Mouse (Mus musculus) kidney, postnatal 36 days (tissue): Measurements from ENCODE around the gene Oaf.

Experiments
- DNase-seq, 2 experiments: peaks; one replicate each; pipeline ENCODE4 v3.0.0; 2021 to 2022; ENCODE audit warnings: mixed read lengths in 2 of 2

Gene Oaf

DNA sequence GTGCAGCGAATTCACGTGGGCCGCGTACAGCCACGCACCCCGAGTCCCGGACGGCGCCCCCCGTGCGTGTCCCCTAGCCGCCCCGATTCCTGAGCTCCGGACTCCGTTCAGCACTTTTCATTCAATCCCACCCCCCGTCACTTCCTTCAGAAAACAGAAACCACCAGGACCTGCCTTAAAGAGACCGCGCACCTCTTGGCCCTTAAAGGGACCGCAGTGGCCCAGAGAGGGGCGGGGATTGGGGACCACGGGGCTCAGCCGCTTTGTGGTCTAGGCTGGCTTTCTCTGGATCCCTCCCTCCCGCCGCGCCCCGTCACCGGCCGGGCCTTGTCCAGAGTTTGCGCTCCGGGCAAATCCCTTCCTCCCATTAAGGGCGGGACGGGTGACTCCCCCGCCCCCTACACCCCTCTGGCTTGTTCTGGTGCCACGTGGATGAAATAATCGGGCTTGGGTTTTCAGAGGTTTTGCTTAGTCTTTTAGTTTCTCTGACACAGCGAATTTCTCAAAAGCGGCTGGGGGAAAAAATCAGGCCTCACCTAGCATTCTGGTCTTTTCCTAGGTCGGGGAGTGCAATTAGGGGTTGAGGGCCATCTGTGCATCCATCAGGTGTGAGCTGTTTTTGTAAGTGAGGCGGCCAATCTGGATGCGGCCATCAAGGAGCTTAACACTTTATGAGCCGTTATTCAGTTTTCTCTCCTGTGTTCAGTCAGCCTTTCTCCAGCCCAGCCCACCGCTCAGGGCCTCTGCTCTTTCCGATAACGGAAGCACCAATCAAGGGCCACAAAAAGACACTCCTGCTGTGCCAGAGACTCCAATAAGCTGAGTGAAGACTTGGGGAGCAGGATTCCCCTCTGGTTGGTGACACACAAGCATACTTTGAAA lies at the start of gene Oaf:
Gene Oaf, minus strand, starts transcription at position 200 of the 882 bp plus-strand sequence.
- DNase-seq = peak; percentile 91 to 94

DNA sequence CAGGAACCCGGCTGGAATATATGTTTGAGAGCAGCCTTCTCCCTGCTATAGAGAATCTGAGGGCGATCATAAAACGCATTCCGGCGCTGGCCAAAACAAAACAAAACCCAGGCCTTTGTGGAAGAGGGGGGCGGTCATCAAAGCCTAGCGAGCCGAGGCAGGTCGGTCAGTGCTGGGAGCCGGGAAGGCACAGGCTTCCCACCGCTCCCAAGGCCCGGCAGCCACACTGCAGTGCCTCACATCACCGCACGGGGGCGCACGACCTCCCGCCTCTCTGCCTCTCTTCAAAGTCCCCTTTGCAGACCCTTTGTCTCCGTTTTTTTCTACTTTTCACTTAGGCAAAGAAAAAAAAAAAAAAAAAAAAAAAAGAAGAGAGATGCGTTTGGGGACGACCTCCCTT lies 47.2 kb upstream of the Oaf start:
- DNase-seq = peak; percentile 46 to 78

DNA sequence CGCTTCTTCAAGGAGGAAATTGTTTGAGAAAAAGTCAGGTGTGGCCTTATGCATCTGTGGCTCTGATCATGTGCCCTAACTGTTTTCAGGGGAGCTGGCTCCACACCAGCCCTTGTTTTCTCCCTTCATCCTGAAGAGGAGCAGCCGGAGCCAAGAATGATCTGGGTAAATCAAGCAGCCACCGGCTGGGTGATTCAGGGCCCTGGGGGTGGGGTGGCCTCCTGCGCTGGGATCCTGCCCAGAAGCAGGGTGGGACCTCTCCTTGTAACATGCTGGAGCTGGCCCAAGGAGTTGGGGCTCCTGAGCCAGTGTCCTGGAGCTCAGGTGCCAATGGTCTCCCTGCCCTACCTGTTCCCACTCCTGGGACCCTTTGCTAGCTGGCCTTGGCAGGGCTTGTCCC lies 45.6 kb upstream of the Oaf start:
- no peak for DNase-seq

DNA sequence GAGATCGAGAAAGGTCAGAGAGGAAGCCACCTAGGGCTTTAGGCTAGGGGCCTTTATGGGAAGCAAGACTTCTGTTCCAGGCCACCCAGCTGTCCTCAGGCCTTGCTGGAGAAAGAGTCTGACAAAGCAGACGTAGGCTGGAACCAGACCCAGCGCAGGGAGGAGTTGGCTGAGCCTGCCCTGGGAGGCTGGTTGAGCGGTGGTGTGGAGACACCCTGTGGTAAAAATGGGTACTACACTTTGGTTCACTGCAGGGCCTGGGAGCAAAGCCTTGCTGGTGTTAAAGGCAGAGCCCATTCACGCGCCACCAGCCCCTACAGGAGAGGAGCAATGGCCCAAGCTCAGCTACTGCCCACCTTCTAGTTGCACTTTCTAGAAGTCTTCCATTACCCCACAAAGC lies 44.6 kb upstream of the Oaf start:
- peak; percentile 77 to 87 for DNase-seq

DNA sequence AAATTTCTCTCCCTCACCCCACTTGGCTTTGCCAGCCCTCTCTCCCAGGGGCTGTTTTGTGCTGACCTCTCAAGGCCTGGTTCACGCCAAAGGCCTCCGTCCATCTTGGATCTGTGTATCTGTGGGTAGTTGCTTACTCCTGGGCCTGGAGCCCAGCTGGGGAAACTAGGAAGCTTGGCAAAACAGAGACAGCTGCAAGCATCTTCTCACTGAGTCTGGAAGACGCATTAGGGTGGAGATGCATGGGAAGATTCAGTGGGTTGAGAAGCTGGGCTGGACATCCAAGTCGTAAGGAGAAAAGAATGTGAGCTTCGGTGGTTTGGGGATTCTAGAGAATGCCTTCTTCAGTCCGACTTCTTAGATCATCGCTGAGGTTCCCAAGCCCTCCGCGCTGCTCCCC lies 34.0 kb upstream of the Oaf start:
- no peak for DNase-seq

DNA sequence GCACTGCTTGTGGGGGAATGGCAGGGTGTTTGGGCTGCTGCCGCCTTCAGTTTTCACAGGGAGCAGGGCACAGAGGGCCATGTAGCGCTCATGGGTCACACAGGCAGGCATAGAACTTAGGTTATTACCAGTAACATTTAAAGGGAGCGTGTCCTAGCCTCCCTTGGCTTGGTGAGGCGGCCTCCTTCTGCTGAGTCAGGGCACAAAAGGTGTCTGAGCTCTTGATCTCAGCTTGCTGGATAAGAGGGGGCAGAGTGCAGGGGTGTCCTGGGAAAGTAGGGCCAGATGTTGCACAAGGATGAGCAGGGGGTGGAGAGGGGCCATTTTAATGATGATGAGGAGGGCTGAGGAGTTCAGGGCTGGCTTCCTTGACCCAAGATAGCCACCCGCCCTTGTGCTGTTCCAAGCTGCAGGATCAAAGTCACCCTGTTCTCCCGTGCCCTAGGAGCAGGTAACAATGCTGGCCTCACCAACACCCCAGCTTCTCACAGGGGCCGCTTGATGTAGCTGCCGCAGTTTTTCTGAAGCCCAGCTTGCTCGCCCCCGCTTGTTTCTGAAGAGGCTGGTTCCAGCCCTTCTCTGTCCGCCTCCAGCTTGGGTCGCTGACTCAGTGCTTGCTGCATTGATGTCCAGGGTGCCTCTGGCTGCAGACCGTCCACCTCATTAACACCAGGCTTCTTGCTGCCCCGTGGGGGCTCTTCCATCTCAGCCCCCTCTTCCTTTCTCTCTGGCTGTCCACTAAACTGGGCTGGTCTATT lies 32.2 kb upstream of the Oaf start:
- peak; percentile 38 to 54 for DNase-seq

DNA sequence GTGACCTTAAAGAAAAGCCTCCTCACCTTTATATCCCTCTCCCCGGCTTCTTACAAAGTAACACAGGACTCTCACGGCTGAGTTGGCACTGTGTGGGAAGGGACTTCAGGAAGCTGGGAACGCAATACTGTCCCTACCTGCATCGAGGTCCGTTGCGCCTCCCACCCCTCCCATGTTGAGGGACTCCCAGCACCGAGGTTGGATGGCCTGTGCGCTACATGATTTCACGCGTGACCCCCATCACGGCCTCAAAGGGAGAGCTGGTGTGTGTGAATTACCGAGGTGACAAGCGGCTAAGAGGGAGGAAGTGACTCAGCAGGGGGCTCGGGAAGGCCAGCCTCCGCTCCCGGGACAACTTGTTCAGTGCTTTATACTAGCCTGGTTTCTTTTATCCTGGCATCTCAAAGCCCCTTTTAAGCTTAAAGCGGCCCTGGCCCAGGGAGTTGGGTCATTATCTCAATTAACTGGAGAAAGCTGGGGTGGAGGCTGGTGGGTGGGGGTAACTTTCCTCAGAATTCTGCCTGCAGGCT lies 31.1 kb upstream of the Oaf start:
- DNase-seq = peak; percentile 37 to 44

DNA sequence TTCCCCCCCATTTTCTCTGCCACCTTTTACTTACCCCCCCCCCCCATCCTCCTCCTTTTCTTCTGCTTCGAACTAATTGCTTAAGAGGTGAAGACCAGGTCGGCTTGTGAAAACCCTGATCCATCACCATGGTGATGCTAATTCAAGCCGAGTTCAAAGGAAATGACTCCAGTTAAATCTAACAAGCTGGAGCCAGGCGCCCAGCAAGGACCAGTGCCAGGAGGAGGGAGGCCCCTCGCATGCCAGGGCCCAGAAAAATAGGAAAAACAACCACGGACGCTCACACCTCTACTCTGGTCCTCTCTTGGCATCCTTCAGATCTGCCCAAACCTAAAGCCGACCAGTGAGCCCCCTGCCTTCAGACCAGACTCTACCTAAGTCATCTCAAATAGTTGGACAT lies 29.5 kb upstream of the Oaf start:
- DNase-seq = no peak

DNA sequence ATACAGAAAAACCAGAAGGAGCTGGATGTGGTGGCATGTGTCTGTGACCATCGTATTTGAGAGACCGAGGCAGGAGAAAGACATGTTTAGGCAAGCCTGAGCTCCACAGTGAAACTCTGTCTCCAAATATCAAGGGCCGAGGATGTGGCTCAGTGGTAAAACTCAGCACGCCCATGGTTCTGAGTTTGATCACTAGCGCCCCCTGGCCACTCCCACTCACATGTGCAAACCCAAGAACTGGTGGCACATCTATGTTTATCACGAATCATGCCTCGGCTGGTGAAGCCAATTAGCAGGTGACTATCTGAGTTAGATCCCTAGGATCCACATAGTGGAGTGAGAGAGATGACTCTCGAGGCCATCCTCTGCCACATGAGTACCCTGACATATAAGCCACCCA lies 27.6 kb upstream of the Oaf start:
- peak; percentile 45 to 85 for DNase-seq

DNA sequence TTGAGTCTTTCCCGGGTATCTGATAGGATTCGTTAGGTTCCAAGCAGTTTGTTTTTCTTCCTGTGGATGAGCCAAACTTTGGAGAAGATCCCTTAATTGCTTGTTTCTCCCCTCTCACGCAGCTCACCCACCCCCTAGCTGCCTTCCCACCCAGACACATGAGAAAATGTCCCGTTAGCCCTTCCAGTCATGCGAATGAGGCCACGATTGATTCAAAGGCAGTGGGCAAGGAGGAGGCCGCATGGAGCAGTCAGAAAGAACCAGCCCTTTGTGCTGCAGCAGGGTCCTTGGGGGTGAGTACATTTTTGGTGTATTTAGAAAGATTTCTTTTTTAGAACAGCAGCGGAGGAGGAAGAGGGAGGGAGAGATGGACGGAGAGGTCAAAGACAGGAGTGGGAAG lies 25.5 kb upstream of the Oaf start:
- no peak for DNase-seq

DNA sequence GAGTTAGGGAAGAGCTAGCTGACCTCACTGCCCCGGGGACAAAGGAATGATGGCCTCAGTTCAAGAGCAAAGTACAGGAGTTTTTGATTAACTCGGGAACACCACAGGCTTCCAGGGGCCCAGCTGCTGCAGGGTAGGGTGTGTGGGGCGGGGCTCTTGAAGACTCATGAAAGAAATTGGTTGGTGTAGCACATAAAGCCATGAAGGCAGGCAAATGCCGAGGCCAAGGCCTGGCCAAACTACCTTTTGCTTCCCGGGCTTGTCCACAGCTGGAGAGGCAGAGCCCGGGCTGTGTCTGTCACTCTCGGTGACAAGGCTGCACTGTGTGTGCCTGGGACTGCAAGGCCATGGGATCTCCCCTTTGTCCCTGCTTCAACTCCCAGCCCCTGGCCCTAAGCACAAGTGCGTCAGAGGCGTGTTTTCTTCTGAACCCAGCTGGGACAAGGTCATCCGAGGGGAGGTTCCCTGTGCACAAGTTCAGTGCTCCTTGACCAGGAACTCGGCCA lies 24.3 kb upstream of the Oaf start:
- peak; percentile 84 to 93 for DNase-seq

DNA sequence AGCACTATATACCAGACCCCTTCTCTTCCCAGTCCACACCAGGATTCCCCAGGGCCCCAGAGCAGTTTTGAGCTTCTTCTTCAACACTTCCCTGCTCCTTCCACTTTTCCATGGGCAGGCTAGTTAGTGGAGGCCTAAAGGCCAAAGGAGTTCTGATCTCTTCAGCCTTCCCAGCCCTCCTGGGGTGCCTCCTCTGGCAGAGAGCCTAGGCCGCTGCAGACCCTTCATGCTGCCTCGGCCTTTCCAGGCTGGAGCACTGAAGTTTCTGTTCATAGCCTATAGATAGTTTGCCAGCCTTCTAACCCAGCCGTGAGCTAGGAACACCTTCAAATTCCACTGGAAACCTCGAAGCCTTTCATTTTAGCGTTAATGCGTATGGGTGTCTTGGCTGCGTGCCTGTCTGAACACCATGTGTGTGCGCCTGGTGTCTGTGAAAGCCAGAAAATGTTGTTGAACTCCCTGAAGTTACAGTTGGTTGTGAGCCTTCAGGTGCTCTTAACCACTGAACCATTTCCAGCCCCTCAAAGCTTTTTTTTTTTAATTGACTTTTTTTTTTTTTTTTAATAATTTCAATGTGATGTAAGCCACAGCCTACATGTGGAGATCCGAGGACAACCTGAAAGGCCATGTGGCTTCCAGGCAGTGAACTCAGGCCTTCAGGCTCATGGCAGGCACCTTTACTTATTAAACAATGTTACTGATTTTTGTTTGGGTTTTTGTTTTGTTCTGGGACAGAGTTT lies 23.3 kb upstream of the Oaf start:
- peak; percentile 74 to 79 for DNase-seq

DNA sequence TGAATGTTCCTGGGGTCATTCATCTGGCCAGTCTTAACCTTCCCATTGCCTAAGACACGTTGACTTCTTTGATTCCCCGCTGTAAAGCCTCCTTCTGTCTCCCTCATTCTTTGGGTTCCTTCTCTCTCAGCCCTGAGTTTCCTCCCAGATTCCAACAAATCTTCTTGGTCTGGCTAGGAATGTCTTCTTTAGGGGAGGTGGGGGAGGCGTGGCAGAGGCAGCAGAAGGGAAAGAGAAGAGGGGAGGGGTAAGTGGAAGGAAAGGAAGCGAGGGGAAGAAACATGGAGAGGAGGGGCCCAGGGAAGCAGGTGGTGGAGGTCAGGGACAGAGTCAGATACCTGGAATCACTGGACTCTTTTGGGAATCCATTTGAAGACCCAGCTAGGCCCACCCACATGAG lies 22.7 kb upstream of the Oaf start:
- DNase-seq = peak in 1 of 2 experiments; percentile 28

DNA sequence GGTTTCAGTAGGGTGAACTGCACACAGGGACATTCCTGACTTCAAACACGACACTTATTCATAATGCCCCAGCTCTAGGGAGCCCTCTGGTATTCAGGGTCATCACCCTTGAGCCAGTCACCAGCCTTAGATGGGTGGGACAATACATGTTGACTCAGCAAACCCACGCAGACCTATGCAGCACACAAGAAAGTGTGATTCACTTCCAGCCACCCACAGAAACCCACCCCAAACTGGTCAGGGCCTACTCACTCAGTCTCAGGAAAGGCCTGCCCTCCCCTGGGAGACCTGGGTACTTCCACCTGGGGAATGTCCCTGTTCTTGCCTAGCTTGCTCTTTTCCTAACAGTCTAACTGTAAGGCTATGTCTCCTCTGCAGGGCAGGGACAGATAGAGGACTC lies 22.2 kb upstream of the Oaf start:
- peak in 1 of 2 experiments; percentile 56 for DNase-seq

DNA sequence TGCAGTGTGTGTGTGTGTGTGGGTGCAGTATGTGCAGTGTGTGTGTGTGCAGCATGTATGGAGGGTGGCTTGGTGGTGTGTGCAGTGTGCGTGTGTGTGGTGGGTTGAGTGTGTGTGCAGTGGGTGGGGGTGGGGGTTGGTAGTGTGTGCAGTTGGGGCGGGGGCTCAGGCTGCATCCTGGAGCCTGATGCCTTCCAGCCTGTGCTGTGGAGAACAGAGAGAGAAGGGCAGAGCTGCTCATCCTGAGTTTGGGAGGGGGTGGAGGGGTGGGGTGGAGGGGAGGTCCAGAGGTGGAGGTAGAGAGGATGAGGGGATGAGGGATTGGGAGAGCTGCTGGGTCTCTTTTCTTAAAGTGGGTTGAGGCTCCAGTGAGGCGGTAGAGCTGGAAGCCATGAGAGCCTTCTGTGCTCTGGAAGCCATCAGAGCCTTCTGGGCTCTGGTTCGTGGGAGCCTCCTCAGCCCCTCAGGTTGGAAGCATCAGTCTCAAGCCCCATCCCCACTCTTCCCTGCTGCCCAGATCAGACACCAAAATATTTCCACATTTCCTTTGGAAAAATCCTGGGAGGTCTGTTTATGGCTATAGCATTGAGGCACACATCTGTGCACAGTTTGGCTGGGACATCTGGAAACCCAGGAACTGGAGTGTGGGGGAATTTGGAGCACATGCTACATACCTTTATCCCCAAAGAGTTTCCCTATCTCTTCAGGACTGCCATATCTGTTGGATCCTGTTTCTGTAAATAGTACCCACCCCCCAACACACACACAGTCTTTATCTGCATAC lies 21.6 kb upstream of the Oaf start:
- DNase-seq = peak in 1 of 2 experiments; percentile 42

DNA sequence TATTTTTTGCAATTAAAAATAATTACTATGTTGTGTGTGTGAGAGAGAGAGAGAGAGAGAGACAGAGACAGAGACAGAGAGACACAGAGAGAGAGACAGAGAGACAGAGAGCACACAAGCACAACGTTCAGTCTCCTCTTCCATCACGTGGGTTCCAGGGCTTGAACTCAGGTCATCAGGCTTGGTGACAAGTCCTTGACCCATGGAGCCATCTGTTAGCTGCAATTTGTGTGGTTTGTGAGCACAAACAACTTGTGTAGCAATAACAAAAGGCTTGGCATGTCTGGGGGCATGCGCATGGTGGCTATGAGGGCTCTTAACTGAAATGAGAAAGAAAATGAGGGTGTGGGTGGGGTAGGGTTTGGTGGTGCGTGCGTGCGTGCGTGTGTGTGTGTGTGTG lies 20.9 kb upstream of the Oaf start:
- no peak for DNase-seq

DNA sequence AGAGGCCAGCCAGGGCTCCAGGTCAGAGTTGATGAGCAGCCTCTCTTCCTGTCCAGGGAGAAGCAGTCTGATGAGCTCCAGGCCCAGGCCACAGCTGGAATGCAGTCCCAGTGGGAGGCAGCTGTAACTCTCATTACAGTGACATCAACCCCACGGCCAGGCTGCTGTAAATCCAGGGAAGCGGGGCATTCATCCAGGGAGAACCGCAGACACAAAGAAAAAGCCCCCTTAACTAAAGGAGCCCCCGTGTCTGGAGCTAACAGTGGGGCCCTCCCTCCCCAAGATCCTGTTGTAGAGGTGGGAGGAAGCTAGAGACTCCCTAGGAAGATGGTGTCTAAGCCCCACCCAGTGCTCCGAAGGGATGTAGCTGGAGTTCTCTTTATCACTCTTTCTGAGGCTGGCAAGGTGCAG lies 13.6 kb upstream of the Oaf start:
- peak; percentile 62 to 63 for DNase-seq

DNA sequence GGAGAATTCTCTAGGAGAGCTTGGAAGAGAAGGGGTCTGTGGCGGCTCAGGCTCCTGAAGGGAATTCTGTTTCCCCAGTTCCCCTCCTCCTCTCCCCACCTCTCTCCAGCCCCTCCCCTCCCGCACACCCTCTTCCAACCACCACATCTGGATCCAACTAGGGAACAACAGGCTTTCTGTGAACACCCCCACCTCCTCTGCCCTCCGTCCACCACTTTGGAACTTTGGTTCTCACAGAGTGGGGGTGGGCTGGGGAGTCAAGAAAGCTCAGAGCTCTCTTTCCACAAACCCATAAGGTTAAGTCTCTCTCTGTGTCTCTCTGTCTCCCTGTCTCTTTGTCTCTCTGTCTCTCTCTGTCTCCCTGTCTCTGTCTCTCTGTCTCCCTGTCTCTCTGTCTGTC lies 13.1 kb upstream of the Oaf start:
- DNase-seq = no peak

DNA sequence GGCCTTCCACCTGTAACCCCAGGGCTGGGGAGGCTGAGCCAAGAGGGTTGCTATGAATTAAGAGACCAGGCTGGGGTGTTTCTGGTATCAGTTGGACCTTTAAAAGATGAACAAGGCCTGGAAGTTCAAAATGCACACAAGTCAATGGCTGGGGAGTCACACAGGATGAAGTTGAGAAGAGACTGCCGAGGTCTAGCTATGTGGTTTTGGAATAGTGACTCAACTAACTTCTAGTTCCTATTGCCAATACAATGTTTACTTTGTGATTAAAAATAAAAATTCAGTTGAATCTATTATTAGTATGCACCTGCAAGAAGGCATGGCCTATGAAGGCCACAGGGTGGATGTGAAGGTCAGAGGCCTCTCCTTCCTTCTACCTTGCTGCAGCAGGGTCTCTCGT lies 12.1 kb upstream of the Oaf start:
- no peak for DNase-seq

DNA sequence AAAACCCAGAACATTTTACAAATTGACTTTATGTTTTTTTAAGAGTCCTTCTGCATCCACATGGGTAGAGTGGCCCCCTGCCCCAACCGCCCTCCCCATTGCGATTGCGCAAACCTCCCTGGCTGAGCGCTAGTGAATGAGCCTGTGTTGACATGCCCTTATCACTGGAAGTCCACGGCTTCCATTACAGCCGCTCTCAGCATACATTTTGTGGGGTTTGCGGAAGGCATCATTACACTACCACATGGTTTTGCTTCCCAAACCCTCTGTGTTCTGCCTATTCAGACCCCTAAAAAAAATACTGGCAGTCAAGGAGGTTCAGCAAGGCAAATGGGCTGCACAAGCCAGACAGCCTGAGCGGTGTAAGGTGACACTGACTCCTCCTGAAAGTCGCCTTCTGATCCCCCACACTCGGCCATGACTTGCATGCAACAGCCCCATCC lies 7.0 kb upstream of the Oaf start:
- DNase-seq = no peak

DNA sequence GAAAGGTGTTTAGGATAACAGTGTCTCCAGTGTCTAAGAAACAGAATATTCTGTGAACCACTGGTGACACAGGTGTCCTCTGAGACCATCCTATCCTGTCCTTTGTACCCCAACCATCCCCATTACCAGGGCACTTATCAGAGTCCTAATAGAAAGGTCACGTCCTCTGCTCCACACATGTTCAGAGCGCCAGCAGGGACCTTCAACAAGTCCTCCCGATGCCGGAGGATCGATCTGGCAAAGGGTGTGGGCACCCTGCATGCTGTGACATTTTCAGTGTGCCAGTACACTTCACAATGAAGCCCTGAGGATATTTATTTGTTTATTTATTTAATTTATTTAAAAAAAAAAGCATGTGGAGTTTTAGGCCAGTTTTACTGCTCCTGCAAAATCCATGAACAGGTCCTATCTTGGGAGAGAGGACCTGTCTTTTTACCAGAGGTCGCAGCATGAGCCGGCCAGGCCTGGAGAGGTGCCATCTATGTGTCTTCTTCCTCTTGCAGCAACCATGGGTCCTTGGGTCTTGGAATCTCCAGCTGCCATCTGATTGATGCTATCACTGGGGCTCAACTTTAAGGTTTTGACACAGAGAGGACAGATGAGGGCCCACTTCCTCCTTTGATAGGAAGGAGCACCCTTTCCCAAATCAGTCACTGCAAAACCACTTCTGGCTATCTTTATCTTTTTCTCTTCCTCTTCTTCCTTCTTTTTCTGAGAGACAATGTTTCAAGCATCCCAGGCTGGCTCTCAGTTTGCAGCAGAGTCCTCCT lies 6.3 kb upstream of the Oaf start:
- no peak for DNase-seq
